Mouse (Mus musculus): ENCODE results near the gene Plxnb2. TPM values are rescaled to one million over a fixed set of nuclear protein-coding genes. Genes with fewer than 3 reads are reported as not detected.

The Plxnb2 gene
- polyA plus RNA-seq, 1 experiment from 2014 or later = 147 TPM

DNA sequence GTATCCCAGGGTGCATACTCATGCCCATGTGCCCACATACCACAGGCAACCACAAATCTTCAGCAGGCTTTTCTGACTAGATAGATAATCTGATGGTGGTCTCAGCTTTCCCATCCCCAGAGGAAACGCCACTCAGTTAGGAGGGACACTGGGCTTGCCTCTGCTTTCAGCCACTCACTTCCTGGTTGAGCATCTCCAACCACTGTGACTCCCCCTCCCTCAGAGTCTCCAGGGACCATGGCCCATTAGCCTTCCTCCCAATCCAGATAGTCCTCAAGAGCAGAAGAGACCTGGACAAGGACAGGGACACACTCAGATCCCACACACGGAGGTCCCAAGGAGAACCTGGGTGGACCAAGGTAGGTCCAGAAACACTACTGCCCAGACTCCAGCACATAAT lies 37.5 kb downstream of the Plxnb2 start:
- H3K9ac ChIP-seq (replicated peaks; ENCODE audit: low read depth, low read length) = no peak overlapping the region
- H3K27me3 ChIP-seq (ENCODE audit: control insufficient read depth, insufficient read depth, low read length) = peaks cover 17% of the 10 kb centered on the region; the same call in 1 of the 2 replicates
- H3K36me3 ChIP-seq (ENCODE audit: control insufficient read depth, insufficient read depth, low read length) = no peaks in the 10 kb centered on the region
- 67% methylated on average over 2 of the region's 2 CpGs for WGBS
- H3K9me3 ChIP-seq (ENCODE audit: control insufficient read depth, low read depth, low read length) = no peaks in the 10 kb centered on the region
- no peak overlapping the region for H3K4me3 ChIP-seq (ENCODE audit: low read depth, low read length)
- no peak overlapping the region for H3K27ac ChIP-seq (ENCODE audit: low read length)
- peaks cover 12% of the 10 kb centered on the region for H3K4me1 ChIP-seq (ENCODE audit: control insufficient read depth, insufficient read depth, low read length)
- no peak for ATAC-seq (ENCODE audit: insufficient number of reproducible peaks, insufficient read depth, low FRiP score, low read depth)
- no peak overlapping the region for H3K4me2 ChIP-seq (replicated peaks; ENCODE audit: low read depth, low read length)

- H3K4me3 ChIP-seq (ENCODE audit: low read depth, low read length) = no peak overlapping the region
- peaks cover 9% of the 10 kb centered on the region; the same call in 1 of the 2 replicates for H3K4me1 ChIP-seq (ENCODE audit: control insufficient read depth, insufficient read depth, low read length)
- H3K36me3 ChIP-seq (ENCODE audit: control insufficient read depth, insufficient read depth, low read length) = no peaks in the 10 kb centered on the region
- H3K9me3 ChIP-seq (ENCODE audit: control insufficient read depth, low read depth, low read length) = no peaks in the 10 kb centered on the region
- WGBS = 61% methylated on average over 4 of the region's 4 CpGs
- H3K4me2 ChIP-seq (replicated peaks; ENCODE audit: low read depth, low read length) = no peak overlapping the region
- no peak overlapping the region for H3K9ac ChIP-seq (replicated peaks; ENCODE audit: low read depth, low read length)
- H3K27ac ChIP-seq (ENCODE audit: low read length) = no peak overlapping the region
- no peak for ATAC-seq (ENCODE audit: insufficient number of reproducible peaks, insufficient read depth, low FRiP score, low read depth)
- peaks cover 11% of the 10 kb centered on the region; the same call in 1 of the 2 replicates for H3K27me3 ChIP-seq (ENCODE audit: control insufficient read depth, insufficient read depth, low read length)
These were observed 38.7 kb downstream of the Plxnb2 start for GRCm38 (mm10) chr15:89141905-89142304.

DNA sequence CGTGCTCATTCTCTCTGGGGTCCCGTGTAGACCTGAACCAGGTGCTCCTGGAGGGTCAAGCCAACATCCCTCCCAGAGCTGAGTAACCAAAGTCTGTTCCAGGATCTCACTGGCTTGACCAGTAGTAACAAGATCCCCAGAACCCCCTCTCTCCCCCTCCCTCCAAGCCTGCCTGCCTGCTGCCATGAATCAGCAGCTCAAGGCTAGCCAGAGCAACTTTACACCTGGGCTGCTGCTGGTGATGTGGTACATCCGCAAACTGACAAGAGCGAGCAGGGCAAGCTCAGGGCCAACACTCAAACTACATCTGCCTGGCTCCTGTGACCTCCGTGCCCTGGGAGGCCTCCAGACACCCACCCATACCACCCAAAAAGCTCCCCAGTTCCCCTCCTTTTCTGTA lies 39.1 kb downstream of the Plxnb2 start:
- Histone ChIP-seq H3K9ac (replicated peaks; ENCODE audit: low read depth, low read length) (no peak overlapping the region), H3K4me2 (replicated peaks; ENCODE audit: low read depth, low read length) (no peak overlapping the region), H3K4me3 (ENCODE audit: low read depth, low read length) (no peak overlapping the region), H3K36me3 (ENCODE audit: control insufficient read depth, insufficient read depth, low read length) (no peaks in the 10 kb centered on the region), H3K4me1 (ENCODE audit: control insufficient read depth, insufficient read depth, low read length) (peaks cover 5% of the 10 kb centered on the region; the same call in 1 of the 2 replicates), H3K27ac (ENCODE audit: low read length) (no peak overlapping the region), H3K27me3 (ENCODE audit: control insufficient read depth, insufficient read depth, low read length) (peaks cover 11% of the 10 kb centered on the region; the same call in 1 of the 2 replicates), H3K9me3 (ENCODE audit: control insufficient read depth, low read depth, low read length) (no peaks in the 10 kb centered on the region)
- 21% methylated on average over 5 of the region's 5 CpGs for WGBS
- ATAC-seq (ENCODE audit: insufficient number of reproducible peaks, insufficient read depth, low FRiP score, low read depth) = no peak

DNA sequence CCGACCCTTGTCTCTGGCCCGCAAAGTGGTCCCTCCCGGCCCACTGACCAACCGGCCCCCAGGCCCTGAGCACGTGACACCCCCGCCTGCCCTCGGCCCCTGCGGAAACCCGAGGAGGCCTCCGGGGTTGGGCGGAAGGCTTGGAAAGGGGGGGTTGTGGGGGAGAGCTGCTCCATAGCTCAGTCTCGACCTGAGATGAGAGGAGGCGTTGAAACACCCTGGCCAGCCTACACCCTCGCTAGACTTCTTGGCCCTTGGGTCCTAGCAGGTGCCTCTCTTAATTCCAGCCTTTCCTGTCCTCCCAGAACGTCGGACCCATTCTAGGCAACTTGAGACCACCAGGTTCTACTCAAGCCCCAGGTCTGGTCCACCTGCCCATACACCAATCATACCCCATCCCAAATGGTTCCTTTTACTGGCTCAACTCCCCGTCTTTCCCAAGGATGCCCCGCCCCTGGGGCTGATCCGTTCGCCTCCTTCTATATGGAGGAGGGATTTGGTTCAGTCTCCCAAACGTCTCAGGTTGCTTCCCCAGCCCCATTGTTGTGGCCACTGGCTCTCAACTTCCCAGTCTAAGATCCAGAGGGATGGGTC lies 39.8 kb downstream of the Plxnb2 start, which contains the start of gene Mapk12:
Gene Mapk12 (minus strand): TSS at position 45 of the 594 bp plus-strand sequence.
- WGBS = under 1% methylated on average over 21 of the region's 21 CpGs
- peak within 1 kb of the TSS; percentile 36; the same call in 1 of the 2 replicates for H3K9ac ChIP-seq (replicated peaks; ENCODE audit: low read depth, low read length)
- no peaks in the 10 kb centered on the region for H3K9me3 ChIP-seq (ENCODE audit: control insufficient read depth, low read depth, low read length)
- peak within 1 kb of the TSS; percentile 45 for H3K4me3 ChIP-seq (ENCODE audit: low read depth, low read length)
- peak within 1 kb of the TSS; percentile 87 for H3K4me2 ChIP-seq (replicated peaks; ENCODE audit: low read depth, low read length)
- H3K4me1 ChIP-seq (ENCODE audit: control insufficient read depth, insufficient read depth, low read length) = peaks cover 5% of the 10 kb centered on the region; the same call in 1 of the 2 replicates
- no peaks in the 10 kb centered on the region for H3K36me3 ChIP-seq (ENCODE audit: control insufficient read depth, insufficient read depth, low read length)
- ATAC-seq (ENCODE audit: insufficient number of reproducible peaks, insufficient read depth, low FRiP score, low read depth) = peak; percentile 70
- H3K27ac ChIP-seq (ENCODE audit: low read length) = no peak within 1 kb of the TSS
- peaks cover 8% of the 10 kb centered on the region; the same call in 1 of the 2 replicates for H3K27me3 ChIP-seq (ENCODE audit: control insufficient read depth, insufficient read depth, low read length)

DNA sequence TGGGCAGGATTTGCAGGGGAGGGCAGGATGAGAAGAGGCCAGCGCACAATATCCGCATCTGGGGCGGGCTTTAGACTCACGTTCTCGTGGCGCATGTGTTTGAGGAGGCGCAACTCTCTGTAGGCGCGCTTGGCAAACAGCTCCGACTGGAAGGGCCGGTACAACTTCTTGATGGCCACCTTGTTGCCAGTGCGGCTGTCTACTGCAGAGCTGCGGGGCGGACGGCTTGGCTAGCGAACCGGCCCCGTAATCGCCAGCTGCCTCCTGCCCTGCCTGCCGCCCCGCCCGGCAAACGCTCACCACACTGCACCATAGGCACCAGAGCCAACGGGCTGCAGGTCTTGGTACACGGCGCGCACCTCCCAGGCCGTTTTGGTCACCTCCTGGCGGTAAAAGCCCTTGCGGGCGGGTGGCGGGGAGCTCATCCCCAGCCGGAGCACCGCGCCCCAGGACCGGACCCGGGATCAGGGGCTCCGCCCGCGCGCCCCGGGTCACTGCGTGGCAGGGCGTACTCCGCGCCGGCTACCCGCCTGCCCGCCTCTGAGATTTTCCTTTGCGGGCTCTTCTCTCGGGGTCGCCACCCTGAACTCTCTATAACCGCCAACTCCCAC lies 40.4 kb downstream of the Plxnb2 start:
- peak overlapping the region; percentile 87 for H3K4me2 ChIP-seq (replicated peaks; ENCODE audit: low read depth, low read length)
- H3K9me3 ChIP-seq (ENCODE audit: control insufficient read depth, low read depth, low read length) = no peaks in the 10 kb centered on the region
- no peak overlapping the region for H3K27ac ChIP-seq (ENCODE audit: low read length)
- peak overlapping the region; percentile 45 for H3K4me3 ChIP-seq (ENCODE audit: low read depth, low read length)
- peaks cover 8% of the 10 kb centered on the region; the same call in 1 of the 2 replicates for H3K27me3 ChIP-seq (ENCODE audit: control insufficient read depth, insufficient read depth, low read length)
- H3K4me1 ChIP-seq (ENCODE audit: control insufficient read depth, insufficient read depth, low read length) = peaks cover 5% of the 10 kb centered on the region; the same call in 1 of the 2 replicates
- no peaks in the 10 kb centered on the region for H3K36me3 ChIP-seq (ENCODE audit: control insufficient read depth, insufficient read depth, low read length)
- peak overlapping the region; percentile 36; the same call in 1 of the 2 replicates for H3K9ac ChIP-seq (replicated peaks; ENCODE audit: low read depth, low read length)
- no peak for ATAC-seq (ENCODE audit: insufficient number of reproducible peaks, insufficient read depth, low FRiP score, low read depth)
- WGBS = under 1% methylated on average over 52 of the region's 53 CpGs

GRCm38 (mm10) chr15:89138531-89138930 lies 42.1 kb downstream of the Plxnb2 start:
- H3K36me3 ChIP-seq (ENCODE audit: control insufficient read depth, insufficient read depth, low read length) = no peaks in the 10 kb centered on the region
- H3K27ac ChIP-seq (ENCODE audit: low read length) = no peak overlapping the region
- H3K4me2 ChIP-seq (replicated peaks; ENCODE audit: low read depth, low read length) = no peak overlapping the region
- WGBS = 89% methylated on average over 6 of the region's 6 CpGs
- no peak for ATAC-seq (ENCODE audit: insufficient number of reproducible peaks, insufficient read depth, low FRiP score, low read depth)
- H3K4me3 ChIP-seq (ENCODE audit: low read depth, low read length) = no peak overlapping the region
- no peaks in the 10 kb centered on the region for H3K9me3 ChIP-seq (ENCODE audit: control insufficient read depth, low read depth, low read length)
- peaks cover 5% of the 10 kb centered on the region; the same call in 1 of the 2 replicates for H3K4me1 ChIP-seq (ENCODE audit: control insufficient read depth, insufficient read depth, low read length)
- H3K27me3 ChIP-seq (ENCODE audit: control insufficient read depth, insufficient read depth, low read length) = peaks cover 8% of the 10 kb centered on the region; the same call in 1 of the 2 replicates
- no peak overlapping the region for H3K9ac ChIP-seq (replicated peaks; ENCODE audit: low read depth, low read length)

GRCm38 (mm10) chr15:89138046-89138405 lies 42.6 kb downstream of the Plxnb2 start:
- ATAC-seq (ENCODE audit: insufficient number of reproducible peaks, insufficient read depth, low FRiP score, low read depth) = no peak
- 80% methylated on average over 7 of the region's 7 CpGs for WGBS

GRCm38 (mm10) chr15:89137378-89138045 lies 43.1 kb downstream of the Plxnb2 start:
- Histone ChIP-seq H3K4me1 (ENCODE audit: control insufficient read depth, insufficient read depth, low read length) (peaks cover 5% of the 10 kb centered on the region; the same call in 1 of the 2 replicates), H3K27ac (ENCODE audit: low read length) (no peak overlapping the region), H3K4me2 (replicated peaks; ENCODE audit: low read depth, low read length) (no peak overlapping the region), H3K9me3 (ENCODE audit: control insufficient read depth, low read depth, low read length) (no peaks in the 10 kb centered on the region), H3K36me3 (ENCODE audit: control insufficient read depth, insufficient read depth, low read length) (no peaks in the 10 kb centered on the region), H3K27me3 (ENCODE audit: control insufficient read depth, insufficient read depth, low read length) (peaks cover 8% of the 10 kb centered on the region; the same call in 1 of the 2 replicates), H3K9ac (replicated peaks; ENCODE audit: low read depth, low read length) (no peak overlapping the region), H3K4me3 (ENCODE audit: low read depth, low read length) (no peak overlapping the region)
- ATAC-seq (ENCODE audit: insufficient number of reproducible peaks, insufficient read depth, low FRiP score, low read depth) = no peak
- 69% methylated on average over 11 of the region's 11 CpGs for WGBS

More at GRCm38 (mm10) chr15:89138046-89138405, 42.6 kb downstream of the Plxnb2 start:
- no peak overlapping the region for H3K4me3 ChIP-seq (ENCODE audit: low read depth, low read length)
- no peaks in the 10 kb centered on the region for H3K36me3 ChIP-seq (ENCODE audit: control insufficient read depth, insufficient read depth, low read length)
- peaks cover 8% of the 10 kb centered on the region; the same call in 1 of the 2 replicates for H3K27me3 ChIP-seq (ENCODE audit: control insufficient read depth, insufficient read depth, low read length)
- H3K4me2 ChIP-seq (replicated peaks; ENCODE audit: low read depth, low read length) = no peak overlapping the region
- peaks cover 5% of the 10 kb centered on the region; the same call in 1 of the 2 replicates for H3K4me1 ChIP-seq (ENCODE audit: control insufficient read depth, insufficient read depth, low read length)
- no peaks in the 10 kb centered on the region for H3K9me3 ChIP-seq (ENCODE audit: control insufficient read depth, low read depth, low read length)
- no peak overlapping the region for H3K27ac ChIP-seq (ENCODE audit: low read length)
- no peak overlapping the region for H3K9ac ChIP-seq (replicated peaks; ENCODE audit: low read depth, low read length)

Data from stomach, embryonic 14.5 days (tissue).